Mouse (Mus musculus) C2C12 (cell line): ENCODE data around the gene Nhsl2. TPM values are rescaled to one million over a fixed set of nuclear protein-coding genes. Genes with fewer than 3 reads are reported as not detected.

ENCODE experiments used
- H3K27me3 ChIP-seq: one replicate; pipeline ENCODE4 v1.6.1; 2011; ENCODE audit not compliant: control insufficient read depth, insufficient read depth, insufficient read length
- H3K36me3 ChIP-seq: one replicate; pipeline ENCODE4 v1.6.1; 2011; ENCODE audit not compliant: control insufficient read depth, insufficient read depth
- H3K4me3 ChIP-seq: one replicate; pipeline ENCODE4 v1.5.1; 2011; ENCODE audit warnings: mild to moderate bottlenecking, control low read depth; ENCODE audit not compliant: poor library complexity, insufficient read depth, severe bottlenecking
- H3K79me2 ChIP-seq: one replicate; pipeline ENCODE4 v1.6.1; 2011; ENCODE audit not compliant: control insufficient read depth, insufficient read depth
- H3K79me3 ChIP-seq: one replicate; pipeline ENCODE4 v1.6.1; 2011; ENCODE audit warnings: low read depth, control low read depth
- H3ac ChIP-seq: one replicate; pipeline ENCODE3; 2011; ENCODE audit warnings: low read depth; ENCODE audit not compliant: control insufficient read depth, insufficient read length
- CEBPB ChIP-seq: IDR thresholded peaks from one replicate; pipeline ENCODE4 v1.6.1; 2011; ENCODE audit warnings: low read depth, mild to moderate bottlenecking, control low read depth, moderate library complexity
- CTCF ChIP-seq: IDR thresholded peaks from one replicate; pipeline ENCODE4 v1.5.1; 2011; ENCODE audit not compliant: control insufficient read depth, insufficient read depth, insufficient read length
- FOSL1 ChIP-seq: IDR thresholded peaks from one replicate; pipeline ENCODE4 v1.8.0; 2011; ENCODE audit warnings: mild to moderate bottlenecking, low read length; ENCODE audit not compliant: poor library complexity, insufficient read depth, severe bottlenecking
- MAX ChIP-seq: IDR thresholded peaks from one replicate; pipeline ENCODE4 v1.6.1; 2011; ENCODE audit warnings: mild to moderate bottlenecking, control low read depth
- MYOD1 ChIP-seq: IDR thresholded peaks from one replicate; pipeline ENCODE4 v1.6.1; 2011; ENCODE audit warnings: low read depth; ENCODE audit not compliant: control insufficient read depth, insufficient read length
- MYOG ChIP-seq: IDR thresholded peaks from one replicate; pipeline ENCODE4 v1.6.1; 2011; ENCODE audit not compliant: control insufficient read depth, insufficient read length; ENCODE audit errors: extremely low read depth
- USF1 ChIP-seq: IDR thresholded peaks from one replicate; pipeline ENCODE4 v1.6.1; 2011; ENCODE audit warnings: low read depth, mild to moderate bottlenecking, control low read depth, moderate library complexity
- polyA plus RNA-seq: library from polyadenylated mRNA; unstranded; fragments of >200 nt; fragmentation: generic; extraction: Trizol; gene quantifications from one replicate; pipeline ENCODE4 v1.2.1, GENCODE M21; 2012; ENCODE audit warnings: missing spikeins

The Nhsl2 gene
- polyA plus RNA-seq, 1 experiment: 0.26 TPM

- H3K27me3 ChIP-seq: no peaks in the 10 kb centered on the region
- H3K36me3 ChIP-seq: no peaks in the 10 kb centered on the region
- no peak overlapping the region for H3K4me3 ChIP-seq
- no peak overlapping the region for H3ac ChIP-seq
- TF ChIP-seq MAX: no peak
- TF ChIP-seq CTCF: no peak
- TF ChIP-seq CEBPB: no peak
- no peak for TF ChIP-seq USF1
- TF ChIP-seq MYOG: no peak
- TF ChIP-seq FOSL1: no peak
- no peak for TF ChIP-seq MYOD1
- no peaks in the 10 kb centered on the region for H3K79me2 ChIP-seq
- H3K79me3 ChIP-seq: no peaks in the 10 kb centered on the region
Observed at GRCm38 (mm10) chrX:102018890-102019289, 169.7 kb downstream of the Nhsl2 start.

GRCm38 (mm10) chrX:102019471-102020240, 170.5 kb downstream of the Nhsl2 start:
- Histone ChIP-seq H3K4me3 (no peak overlapping the region), H3K27me3 (no peaks in the 10 kb centered on the region), H3ac (no peak overlapping the region), H3K36me3 (no peaks in the 10 kb centered on the region), H3K79me2 (no peaks in the 10 kb centered on the region), H3K79me3 (no peaks in the 10 kb centered on the region)
- TF ChIP-seq FOSL1: no peak
- no peak for TF ChIP-seq USF1
- TF ChIP-seq CTCF: no peak
- TF ChIP-seq MYOG: no peak
- TF ChIP-seq MYOD1: no peak
- no peak for TF ChIP-seq MAX
- no peak for TF ChIP-seq CEBPB

GRCm38 (mm10) chrX:102024976-102025375, 175.8 kb downstream of the Nhsl2 start:
- Histone ChIP-seq H3K79me3 (no peaks in the 10 kb centered on the region), H3K27me3 (no peaks in the 10 kb centered on the region), H3K4me3 (no peak overlapping the region), H3ac (no peak overlapping the region), H3K36me3 (no peaks in the 10 kb centered on the region), H3K79me2 (no peaks in the 10 kb centered on the region)
- TF ChIP-seq MAX: no peak
- TF ChIP-seq USF1: no peak
- no peak for TF ChIP-seq MYOG
- no peak for TF ChIP-seq CTCF
- TF ChIP-seq MYOD1: no peak
- TF ChIP-seq CEBPB: no peak
- TF ChIP-seq FOSL1: no peak

GRCm38 (mm10) chrX:102031851-102032250, 182.7 kb downstream of the Nhsl2 start:
- H3ac ChIP-seq: no peak overlapping the region
- TF ChIP-seq USF1 (no peak), CTCF (no peak), MYOG (no peak), CEBPB (no peak), MYOD1 (no peak), MAX (no peak), FOSL1 (no peak)
- H3K79me2 ChIP-seq: no peaks in the 10 kb centered on the region
- no peaks in the 10 kb centered on the region for H3K27me3 ChIP-seq
- H3K4me3 ChIP-seq: no peak overlapping the region
- no peaks in the 10 kb centered on the region for H3K79me3 ChIP-seq
- no peaks in the 10 kb centered on the region for H3K36me3 ChIP-seq

- Histone ChIP-seq H3K36me3 (no peaks in the 10 kb centered on the region), H3K79me2 (no peaks in the 10 kb centered on the region), H3K4me3 (no peak overlapping the region), H3K27me3 (no peaks in the 10 kb centered on the region), H3K79me3 (no peaks in the 10 kb centered on the region), H3ac (no peak overlapping the region)
- TF ChIP-seq MYOG (no peak), USF1 (no peak), FOSL1 (no peak), MYOD1 (no peak), CTCF (no peak), MAX (no peak), CEBPB (no peak)
Observed at GRCm38 (mm10) chrX:102032431-102032830, 183.2 kb downstream of the Nhsl2 start.

GRCm38 (mm10) chrX:102033566-102033965, 184.4 kb downstream of the Nhsl2 start:
- Histone ChIP-seq H3ac (no peak overlapping the region), H3K27me3 (no peaks in the 10 kb centered on the region)
- TF ChIP-seq MYOG (no peak), USF1 (no peak), MAX (no peak), CTCF (no peak), FOSL1 (no peak)

More at GRCm38 (mm10) chrX:102033566-102033965, 184.4 kb downstream of the Nhsl2 start:
- H3K79me3 ChIP-seq: no peaks in the 10 kb centered on the region
- no peak overlapping the region for H3K4me3 ChIP-seq
- H3K79me2 ChIP-seq: no peaks in the 10 kb centered on the region
- no peaks in the 10 kb centered on the region for H3K36me3 ChIP-seq
